Mouse (Mus musculus): ENCODE measurements at regions not wholly inside any gene's neighbourhood (a gene's known extent, or its start where the extent isn't known, plus 50 kb on each side); places are given as distances from the start of the nearest gene placed in this dataset.

DNA sequence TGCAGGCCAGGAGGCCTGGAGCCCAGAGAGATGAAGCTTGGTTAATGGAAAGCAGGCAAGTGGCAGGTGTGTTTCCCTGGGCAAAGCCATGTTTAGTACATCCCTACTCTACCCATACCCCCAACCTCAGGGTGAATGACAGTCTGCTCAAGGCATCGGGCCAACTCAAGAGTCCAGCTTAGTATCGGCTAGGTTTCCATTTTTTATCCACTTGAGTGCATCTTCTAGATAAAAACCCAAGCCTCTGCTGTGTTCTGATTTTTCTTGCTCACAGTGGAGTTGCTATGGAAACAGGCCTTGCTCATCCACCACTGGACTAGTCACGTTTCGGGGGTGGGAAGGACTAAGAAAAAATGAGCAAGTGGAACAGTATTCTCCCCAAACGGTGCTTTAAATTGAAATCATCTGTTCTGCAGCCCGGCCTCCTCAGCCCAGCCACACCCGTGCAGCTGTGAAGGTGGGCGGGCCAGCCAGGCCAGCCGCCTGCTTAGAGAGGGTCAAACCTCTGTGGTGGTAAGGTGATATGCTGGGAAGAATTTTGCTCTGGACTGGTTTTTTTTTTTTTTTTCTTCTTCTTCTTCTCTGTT, 94.0 kb downstream of the Snx19 start:
- DNase-seq: no peak

DNA sequence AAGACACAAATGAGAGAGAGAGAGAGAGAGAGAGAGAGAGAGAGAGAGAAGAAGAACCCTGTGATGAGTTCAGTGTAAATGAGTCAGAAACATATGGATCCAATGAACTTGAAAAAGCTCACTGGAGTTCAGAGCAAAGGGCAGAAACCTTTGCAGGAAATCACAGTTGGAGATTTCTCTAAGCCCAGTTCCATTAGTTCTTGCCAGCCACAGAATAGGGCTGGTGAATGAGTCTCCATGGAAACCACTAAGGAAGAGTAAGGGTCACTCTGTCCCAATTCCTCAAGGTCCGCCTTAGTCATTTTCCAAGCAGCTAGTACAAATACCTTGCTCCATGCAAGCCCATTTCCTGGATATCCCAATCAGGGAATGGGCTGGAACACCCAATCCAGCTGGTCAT, 93.2 kb downstream of the Snx19 start:
- DNase-seq: no peak

- no peak for DNase-seq
These were observed 92.3 kb downstream of the Snx19 start for GRCm38 (mm10) chr9:30519231-30519630.
